Mouse (Mus musculus): ENCODE data around the gene Pla2g4a.

DNA sequence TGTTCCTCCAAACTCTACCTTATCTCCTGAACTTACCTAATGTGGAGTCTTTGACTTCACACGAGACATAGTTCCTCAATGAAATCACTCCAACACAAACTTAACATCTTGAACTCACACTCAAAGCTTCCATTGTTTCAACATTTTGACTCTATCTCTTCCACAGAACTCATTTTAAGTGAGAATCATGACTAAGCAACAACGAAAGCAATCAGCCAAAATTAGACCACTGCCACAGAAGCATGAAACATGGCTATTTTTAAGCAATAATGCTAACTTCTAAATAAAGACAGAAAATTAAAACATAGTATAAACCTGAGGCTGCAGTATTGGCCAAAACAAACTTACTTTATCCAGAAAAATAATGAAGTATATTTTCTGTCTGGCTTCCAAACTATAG, 67.2 kb downstream of the Pla2g4a start:
- no peak for TF ChIP-seq CTCF (IDR thresholded peaks at IDR 0.05; ENCODE audit: control insufficient read depth, insufficient read depth, low read length)
- no peak for TF ChIP-seq POLR2A (IDR thresholded peaks at IDR 0.05; ENCODE audit: borderline replicate concordance, control insufficient read depth, low read depth, low read length)

All from bone marrow, adult 2 months (tissue).